ENCODE assay signal across 8 mouse cellular contexts in the genomic region with DNA sequence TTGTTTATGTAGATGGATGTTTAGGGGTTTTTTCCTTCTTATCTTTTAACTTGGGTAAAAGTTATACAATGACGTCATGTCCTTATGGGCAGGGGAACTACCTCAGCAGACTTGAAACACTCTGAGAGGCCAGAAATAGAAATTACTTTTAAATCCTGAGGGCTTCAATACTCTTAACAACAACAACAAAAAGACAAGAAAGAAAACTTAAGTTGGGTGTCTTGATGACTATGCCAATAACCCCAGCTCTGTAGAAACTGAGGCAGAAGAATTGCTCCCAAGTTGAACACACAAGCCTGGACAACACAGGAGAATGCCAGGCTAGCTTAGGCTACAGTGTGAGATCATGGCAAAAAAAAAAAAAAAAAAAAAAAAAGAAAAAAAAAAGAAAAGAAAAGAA. TPM values are rescaled to one million over a fixed set of nuclear protein-coding genes. Genes with fewer than 3 reads are reported as not detected.
DNase-seq lines count a peak whose midpoint lies in the region; ATAC-seq and TF ChIP-seq lines count a peak whose summit lies in the region.

No protein-coding gene starts in this region.

- H3K9me3 ChIP-seq in heart, embryonic 11.5 days (replicated peaks; ENCODE audit: control insufficient read depth, low read length) = no peaks in the 10 kb centered on the region
- H3K9me3 ChIP-seq in forebrain, embryonic 15.5 days = no peaks in the 10 kb centered on the region
- H3K9me3 ChIP-seq in liver, embryonic 12.5 days (replicated peaks) = no peaks in the 10 kb centered on the region

- H3ac ChIP-seq in C2C12 (ENCODE audit: control insufficient read depth, insufficient read length, low read depth) = peak overlapping the region; percentile 13

- WGBS in heart, embryonic 11.5 days (ENCODE audit: insufficient replicate concordance) = 9% methylated on average over 1 of the region's 1 CpGs
- WGBS in heart, adult 2 months = 31% methylated on average over 1 of the region's 1 CpGs
- WGBS in forebrain, embryonic 15.5 days = 35% methylated on average over 1 of the region's 1 CpGs
- 31% methylated on average over 1 of the region's 1 CpGs for WGBS in liver, embryonic 12.5 days (ENCODE audit: insufficient replicate concordance)

- peaks cover 21% of the 10 kb centered on the region for H3K36me3 ChIP-seq in heart, embryonic 11.5 days (ENCODE audit: control insufficient read depth, insufficient read depth, low read length)
- H3K36me3 ChIP-seq in heart, adult 2 months (ENCODE audit: control insufficient read depth, insufficient read depth, low read length) = no peaks in the 10 kb centered on the region
- H3K36me3 ChIP-seq in C2C12 (ENCODE audit: control insufficient read depth, insufficient read depth) = peaks cover 50% of the 10 kb centered on the region
- H3K36me3 ChIP-seq in forebrain, embryonic 15.5 days = no peaks in the 10 kb centered on the region
- H3K36me3 ChIP-seq in liver, embryonic 12.5 days = peaks cover 7% of the 10 kb centered on the region; the same call in 1 of the 2 replicates

- no peak for TF ChIP-seq POLR2A in heart, adult 2 months (IDR thresholded peaks at IDR 0.05; ENCODE audit: insufficient read depth, low read depth, low read length)

- no peak for TF ChIP-seq EP300 in heart, adult 2 months (IDR thresholded peaks at IDR 0.05; ENCODE audit: insufficient read depth, low read depth, low read length)

- ATAC-seq in heart, embryonic 11.5 days (replicated peaks; ENCODE audit: insufficient number of reproducible peaks, low FRiP score, low TSS enrichment) = no peak
- ATAC-seq in forebrain, embryonic 15.5 days (replicated peaks) = no peak
- ATAC-seq in liver, embryonic 12.5 days = no peak
- ATAC-seq in cerebellum, adult (ENCODE audit: insufficient number of reproducible peaks, low FRiP score, low TSS enrichment) = no peak

- H3K4me2 ChIP-seq in heart, embryonic 11.5 days = peak overlapping the region; percentile 81
- peak overlapping the region; percentile 98 for H3K4me2 ChIP-seq in forebrain, embryonic 15.5 days (replicated peaks)
- peak overlapping the region; percentile 83 for H3K4me2 ChIP-seq in liver, embryonic 12.5 days

- peaks cover 13% of the 10 kb centered on the region; the same call in 1 of the 2 replicates for H3K4me1 ChIP-seq in heart, embryonic 11.5 days (ENCODE audit: control insufficient read depth, insufficient read depth, low read length)
- peaks cover 2% of the 10 kb centered on the region for H3K4me1 ChIP-seq in heart, adult 2 months (ENCODE audit: control insufficient read depth, insufficient read depth, low read length)
- peaks cover 12% of the 10 kb centered on the region for H3K4me1 ChIP-seq in forebrain, embryonic 15.5 days
- H3K4me1 ChIP-seq in liver, embryonic 12.5 days = peaks cover 12% of the 10 kb centered on the region

- no peaks in the 10 kb centered on the region for H3K27me3 ChIP-seq in heart, embryonic 11.5 days (ENCODE audit: control insufficient read depth, insufficient read depth, low read length)
- no peaks in the 10 kb centered on the region for H3K27me3 ChIP-seq in heart, adult 2 months (ENCODE audit: control insufficient read depth, insufficient read depth, low read length)
- H3K27me3 ChIP-seq in C2C12 (ENCODE audit: control insufficient read depth, insufficient read depth, insufficient read length) = no peaks in the 10 kb centered on the region
- H3K27me3 ChIP-seq in forebrain, embryonic 15.5 days = no peaks in the 10 kb centered on the region
- H3K27me3 ChIP-seq in liver, embryonic 12.5 days (replicated peaks) = peaks cover 35% of the 10 kb centered on the region

- peak overlapping the region; percentile 92 for H3K9ac ChIP-seq in heart, embryonic 11.5 days (ENCODE audit: low read depth, low read length)
- H3K9ac ChIP-seq in heart, adult 2 months (ENCODE audit: low read depth, low read length) = no peak overlapping the region
- no peak overlapping the region for H3K9ac ChIP-seq in forebrain, embryonic 15.5 days (replicated peaks)
- H3K9ac ChIP-seq in liver, embryonic 12.5 days = no peak overlapping the region

- intact Hi-C loops in heart, adult 2 months (cut with DNase I) = no loop called here

- H3K4me3 ChIP-seq in heart, embryonic 11.5 days (ENCODE audit: low read depth, low read length) = peak overlapping the region; percentile 85
- H3K4me3 ChIP-seq in heart, adult 2 months = no peak overlapping the region
- H3K4me3 ChIP-seq in C2C12 (ENCODE audit: insufficient read depth, poor library complexity, severe bottlenecking) = peak overlapping the region; percentile 83
- peak overlapping the region; percentile 65; the same call in 1 of the 2 replicates for H3K4me3 ChIP-seq in forebrain, embryonic 15.5 days
- peak overlapping the region; percentile 62 for H3K4me3 ChIP-seq in liver, embryonic 12.5 days

- TF ChIP-seq CTCF in heart, adult 2 months (IDR thresholded peaks at IDR 0.05) = no peak
- no peak for TF ChIP-seq CTCF in C2C12 (IDR thresholded peaks at IDR 0.05; ENCODE audit: control insufficient read depth, insufficient read depth, insufficient read length)

- H3K27ac ChIP-seq in heart, embryonic 11.5 days (ENCODE audit: low read depth, low read length) = peak overlapping the region; percentile 96
- no peak overlapping the region for H3K27ac ChIP-seq in heart, adult 2 months
- H3K27ac ChIP-seq in forebrain, embryonic 15.5 days (replicated peaks) = no peak overlapping the region
- no peak overlapping the region for H3K27ac ChIP-seq in liver, embryonic 12.5 days

- H3K79me2 ChIP-seq in heart, adult 2 months (replicated peaks; ENCODE audit: control insufficient read depth, insufficient read depth, low read length) = no peaks in the 10 kb centered on the region
- peaks cover 62% of the 10 kb centered on the region for H3K79me2 ChIP-seq in C2C12 (ENCODE audit: control insufficient read depth, insufficient read depth)

- DNase-seq in heart, adult 2 months = no peak
- no peak for DNase-seq in layer of hippocampus, postnatal 10 days (ENCODE audit: low spot score in 2 of 2)
- DNase-seq in ovary, adult 18-20 months (ENCODE audit: low spot score) = no peak

- peaks cover 57% of the 10 kb centered on the region for H3K79me3 ChIP-seq in C2C12 (ENCODE audit: low read depth)

TF ChIP-seq in C2C12, 6 proteins besides CTCF, POLR2A, EP300 and RAD21:
- no peak for TF ChIP-seq FOSL1 (IDR thresholded peaks at IDR 0.05; ENCODE audit: insufficient read depth, low read length, poor library complexity, severe bottlenecking)
- no peak for TF ChIP-seq MAX (IDR thresholded peaks at IDR 0.05)
- no peak for TF ChIP-seq USF1 (IDR thresholded peaks at IDR 0.05; ENCODE audit: low read depth)
- TF ChIP-seq MYOD1 (IDR thresholded peaks at IDR 0.05; ENCODE audit: control insufficient read depth, insufficient read length, low read depth) = no peak
- TF ChIP-seq MYOG (IDR thresholded peaks at IDR 0.05; ENCODE audit: control insufficient read depth, extremely low read depth, insufficient read length) = no peak
- no peak for TF ChIP-seq CEBPB (IDR thresholded peaks at IDR 0.05; ENCODE audit: low read depth)

RNA-seq across cellular contexts. Expression of a gene that starts 1.2 kb away (rescaled TPM):
- 332 and 395 TPM in 2 replicates for polyA plus RNA-seq in heart, embryonic 11.5 days (2014; fragmentation: Nextera tagmentation; extraction: Ambion mirVana)
- 10 to 100 TPM; 58.2 to 95.9 TPM for total RNA-seq in heart, adult 2 months (2021)
- 40.5 and 50.6 TPM in 2 replicates for polyA plus RNA-seq in heart, adult 2 months (2012; rRNA removed)
- polyA plus RNA-seq in C2C12 (2012; fragmentation: generic; extraction: Trizol) = 299 TPM
- polyA plus RNA-seq in forebrain, embryonic 15.5 days (2015; fragmentation: Nextera tagmentation; extraction: Ambion mirVana) = 28.2 and 32.8 TPM in 2 replicates
- polyA plus RNA-seq in liver, embryonic 12.5 days (2016; fragmentation: Nextera tagmentation; extraction: Ambion mirVana) = 89.2 and 92.0 TPM in 2 replicates
- 100 to 1,000 TPM; 130 to 131 TPM for total RNA-seq in layer of hippocampus, postnatal 10 days (2021)
